Mouse (Mus musculus) intestine, embryonic 15.5 days (tissue): ENCODE data around the gene Btbd35f23. TPM values are rescaled to one million over a fixed set of nuclear protein-coding genes. Genes with fewer than 3 reads are reported as not detected.
"Not testable (repeated sequence)": the region's sequence is repeated elsewhere in the genome, so short reads cannot be mapped to it uniquely, and the experiment has no call there.

Source experiments
- ATAC-seq: fragments of 200-750 bp; cut with Nextera tagmentation; 2 replicates; pipeline ENCODE4 v1.8.0; 2017; ENCODE audit warnings: moderate TSS enrichment, moderate library complexity
- H3K27ac ChIP-seq: fragments of 300-500 bp; sonication (generic); 2 replicates; pipeline ENCODE4 v1.5.1; 2015; ENCODE audit warnings: mild to moderate bottlenecking, inconsistent platforms
- H3K27me3 ChIP-seq: fragments of 300-500 bp; sonication (generic); replicated peaks from 2 replicates; pipeline ENCODE4 v1.6.1; 2015; ENCODE audit warnings: inconsistent platforms
- H3K36me3 ChIP-seq: fragments of 300-500 bp; sonication (generic); 2 replicates; pipeline ENCODE4 v1.6.1; 2015; ENCODE audit warnings: inconsistent platforms
- H3K4me1 ChIP-seq: fragments of 300-500 bp; sonication (generic); replicated peaks from 2 replicates; pipeline ENCODE4 v1.6.1; 2015; ENCODE audit warnings: inconsistent platforms
- H3K4me2 ChIP-seq: fragments of 300-500 bp; sonication (generic); replicated peaks from 2 replicates; pipeline ENCODE4 v1.6.1; 2015; ENCODE audit warnings: mild to moderate bottlenecking, inconsistent platforms
- H3K4me3 ChIP-seq: fragments of 300-500 bp; sonication (generic); replicated peaks from 2 replicates; pipeline ENCODE4 v1.5.1; 2015; ENCODE audit warnings: inconsistent platforms
- H3K9ac ChIP-seq: fragments of 300-500 bp; sonication (generic); 2 replicates; pipeline ENCODE4 v1.6.1; 2015; ENCODE audit warnings: inconsistent platforms
- H3K9me3 ChIP-seq: fragments of 300-500 bp; sonication (generic); 2 replicates; pipeline ENCODE4 v1.6.1; 2016; ENCODE audit warnings: inconsistent platforms
- WGBS: fragments of 180-500 bp; shearing (Covaris S2); methylation state at CpG from one replicate; pipeline ENCODE4 v1.1.7; 2015; 5-methylcytosine and 5-hydroxymethylcytosine counted together
- polyA plus RNA-seq: library from polyadenylated mRNA; unstranded; fragments of >200 nt; fragmentation: Nextera tagmentation; extraction: Ambion mirVana; gene quantifications from 2 replicates; pipeline ENCODE4 v1.2.1, GENCODE M21; 2015

Gene Btbd35f23
- not detected in 2 replicates for polyA plus RNA-seq

DNA sequence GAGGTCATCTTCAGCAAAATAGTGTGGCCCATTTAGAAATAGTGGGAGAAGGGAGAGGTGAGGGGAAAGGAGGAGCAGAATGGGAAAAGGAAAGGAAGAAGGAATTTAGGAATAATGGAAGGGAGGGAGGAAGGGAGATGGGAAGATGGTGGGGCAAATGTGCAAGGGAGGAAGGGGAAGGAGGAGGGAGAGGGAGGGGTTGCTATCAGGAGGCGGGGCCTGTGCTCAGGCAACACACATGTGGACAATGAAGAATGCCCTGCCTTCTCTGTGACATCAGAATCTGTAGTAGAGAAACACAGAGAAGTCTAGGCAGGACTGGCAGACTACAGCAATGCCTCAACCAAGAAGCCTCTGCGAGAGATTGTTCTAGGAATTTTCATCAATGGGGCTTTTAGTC is at the start of gene Btbd35f23:
Btbd35f23 (plus strand) TSS at position 301 of the 400 bp plus-strand sequence.
- H3K4me1 ChIP-seq, H3K9me3 ChIP-seq, H3K4me2 ChIP-seq, H3K27ac ChIP-seq, H3K4me3 ChIP-seq, H3K36me3 ChIP-seq, ATAC-seq, H3K27me3 ChIP-seq, H3K9ac ChIP-seq: not testable (repeated sequence)
- 79% methylated on average over 1 of the region's 2 CpGs for WGBS

Other genes with a start within 250 kb of the Btbd35f23 start
- not detected in 2 replicates for gene Btbd35f24, start 119.0 kb downstream of the Btbd35f23 start, polyA plus RNA-seq